Mouse (Mus musculus) retina, postnatal 7 days (tissue): ENCODE results near the gene Gm13285.
"Not testable (repeated sequence)": the region's sequence is repeated elsewhere in the genome, so short reads cannot be mapped to it uniquely, and the experiment has no call there.

ENCODE experiments used
- DNase-seq: peaks from one replicate; pipeline ENCODE4 v3.0.0-alpha.2; 2012; ENCODE audit warnings: low read depth, low spot score

Gene Gm13285

DNA sequence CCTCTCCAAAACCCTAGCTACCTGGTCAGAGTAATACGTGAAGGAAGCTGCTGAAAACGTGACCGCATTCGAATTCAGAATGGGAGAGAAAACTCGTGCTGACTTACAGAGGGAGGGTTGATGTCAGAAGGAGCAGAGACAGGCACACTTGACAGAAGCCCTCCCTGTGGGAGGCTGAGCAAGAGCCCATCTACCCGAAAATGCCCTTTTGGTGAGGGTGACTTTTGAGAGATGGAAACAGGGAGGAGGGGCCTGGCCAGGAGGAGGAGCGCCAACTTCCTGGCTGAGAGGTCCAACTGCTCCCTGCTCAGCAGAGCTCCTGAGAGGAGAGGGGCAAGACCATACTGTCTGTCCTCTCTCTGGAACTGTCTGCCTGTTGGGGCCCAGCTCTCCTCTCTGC, at the start of gene Gm13285:
TSS of gene Gm13285 (plus strand) at position 301 of the 400 bp plus-strand sequence.
- DNase-seq, result not testable (repeated sequence)

GRCm38 (mm10) chr4:88749926-88750325, 49.5 kb upstream of the Gm13285 start:
- DNase-seq, result no peak

DNA sequence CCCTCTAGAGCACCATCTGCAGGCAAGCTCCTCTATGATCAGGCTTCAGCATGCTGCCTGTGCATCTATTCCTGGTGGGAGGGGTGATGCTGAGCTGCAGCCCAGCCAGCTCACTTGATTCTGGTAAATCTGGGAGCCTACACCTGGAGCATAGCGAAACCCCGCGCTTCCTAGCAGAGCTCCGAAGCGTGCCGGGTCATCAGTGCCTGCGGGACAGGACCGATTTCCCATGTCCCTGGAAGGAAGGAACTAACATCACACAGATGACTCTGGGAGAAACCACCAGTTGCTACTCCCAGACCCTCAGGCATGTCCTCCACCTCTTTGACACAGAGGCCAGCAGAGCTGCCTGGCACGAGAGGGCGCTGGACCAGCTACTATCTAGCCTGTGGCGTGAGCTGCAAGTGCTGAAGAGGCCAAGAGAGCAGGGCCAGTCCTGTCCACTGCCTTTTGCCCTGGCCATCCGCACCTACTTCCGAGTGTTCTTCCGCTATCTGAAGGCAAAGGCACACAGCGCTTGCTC, 44.6 kb upstream of the Gm13285 start, which contains the start of gene Gm13271:
TSS of gene Gm13271 (plus strand) at position 51 of the 523 bp plus-strand sequence.
- not testable (repeated sequence) for DNase-seq

DNA sequence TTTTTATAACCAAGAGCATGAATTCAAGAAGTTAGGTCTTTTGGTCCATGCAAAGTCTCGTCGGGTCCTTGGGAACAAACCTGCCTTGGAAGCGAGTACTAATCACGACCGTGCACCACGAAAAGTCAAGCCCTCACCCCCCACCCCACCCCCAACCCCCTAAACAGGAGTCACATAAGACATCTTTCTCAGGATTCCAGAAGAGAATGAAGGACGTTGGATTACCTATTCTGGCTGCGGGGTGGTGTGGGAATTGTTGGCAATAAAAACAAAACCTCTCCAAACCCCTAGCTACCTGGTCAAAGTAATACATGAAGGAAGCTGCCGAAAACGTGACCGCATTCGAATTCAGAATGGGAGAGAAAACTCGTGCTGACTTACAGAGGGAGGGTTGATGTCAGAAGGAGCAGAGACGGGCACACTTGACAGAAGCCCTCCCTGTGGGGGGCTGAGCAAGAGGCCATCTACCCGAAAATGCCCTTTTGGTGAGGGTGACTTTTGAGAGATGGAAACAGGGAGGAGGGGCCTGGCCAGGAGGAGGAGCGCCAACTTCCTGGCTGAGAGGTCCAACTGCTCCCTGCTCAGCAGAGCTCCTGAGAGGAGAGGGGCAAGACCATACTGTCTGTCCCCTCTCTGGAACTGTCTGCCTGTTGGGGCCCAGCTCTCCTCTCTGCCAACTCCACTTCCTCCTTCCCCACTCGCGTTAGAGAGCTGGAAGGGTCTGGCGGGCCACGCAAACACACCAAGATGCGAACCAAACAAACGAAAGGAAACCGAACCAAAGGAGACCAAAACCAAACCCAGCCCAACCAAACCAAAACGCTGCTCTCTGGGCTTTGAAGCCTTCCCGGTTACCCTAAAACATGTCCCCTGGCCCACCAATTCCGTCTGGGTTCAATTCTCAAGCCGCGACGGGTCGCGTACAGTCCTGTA, 42.6 kb upstream of the Gm13285 start:
- not testable (repeated sequence) for DNase-seq

- peak; percentile 80 for DNase-seq
These were observed 41.8 kb upstream of the Gm13285 start for GRCm38 (mm10) chr4:88757628-88758031.

- not testable (repeated sequence) for DNase-seq
These were observed 40.7 kb upstream of the Gm13285 start for GRCm38 (mm10) chr4:88758751-88759150.

- DNase-seq, result not testable (repeated sequence)
These were observed 39.7 kb upstream of the Gm13285 start, which contains the start of gene Gm13283 for GRCm38 (mm10) chr4:88759610-88760268. Gene Gm13283 (plus strand): TSS chr4:88760119.

DNA sequence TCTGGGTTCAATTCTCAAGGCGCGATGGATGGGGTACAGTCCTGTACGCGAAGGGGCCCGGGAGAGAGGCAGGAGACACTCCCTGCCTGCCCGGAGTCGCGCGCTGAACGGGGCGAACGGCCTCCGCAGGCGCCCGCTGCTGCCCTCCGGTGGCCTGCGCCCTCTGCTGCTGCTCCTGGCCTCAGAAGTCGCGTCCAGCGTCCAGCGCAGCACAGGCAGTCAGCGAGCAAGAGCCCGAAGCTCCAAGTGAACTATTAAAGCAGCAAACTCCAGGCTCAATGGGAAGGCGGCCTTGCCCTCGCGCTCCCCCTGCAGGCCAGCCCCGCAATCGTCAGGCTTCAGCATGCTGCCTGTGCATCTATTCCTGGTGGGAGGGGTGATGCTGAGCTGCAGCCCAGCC, 39.0 kb upstream of the Gm13285 start:
- DNase-seq, result peak; percentile 75

- DNase-seq, result not testable (repeated sequence)
These were observed 37.7 kb upstream of the Gm13285 start for GRCm38 (mm10) chr4:88761776-88762175.

DNA sequence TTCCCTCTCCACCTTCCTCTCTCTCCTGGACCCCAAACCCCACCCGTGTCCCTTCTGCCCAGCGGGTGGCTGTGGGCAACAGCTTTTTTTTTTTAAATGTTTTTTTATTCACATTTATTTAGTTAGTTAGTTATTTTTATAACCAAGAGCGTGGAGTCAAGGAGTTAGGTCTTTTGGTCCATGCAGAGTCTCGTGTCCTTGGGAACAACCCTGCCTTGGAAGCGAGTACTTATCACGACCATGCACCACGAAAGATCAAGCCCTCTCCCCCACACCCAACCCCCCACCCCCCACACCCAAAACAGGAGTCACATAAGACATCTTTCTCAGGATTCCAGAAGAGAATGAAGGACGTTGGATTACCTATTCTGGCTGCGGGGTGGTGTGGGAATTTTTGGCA, 37.1 kb upstream of the Gm13285 start:
- not testable (repeated sequence) for DNase-seq

DNA sequence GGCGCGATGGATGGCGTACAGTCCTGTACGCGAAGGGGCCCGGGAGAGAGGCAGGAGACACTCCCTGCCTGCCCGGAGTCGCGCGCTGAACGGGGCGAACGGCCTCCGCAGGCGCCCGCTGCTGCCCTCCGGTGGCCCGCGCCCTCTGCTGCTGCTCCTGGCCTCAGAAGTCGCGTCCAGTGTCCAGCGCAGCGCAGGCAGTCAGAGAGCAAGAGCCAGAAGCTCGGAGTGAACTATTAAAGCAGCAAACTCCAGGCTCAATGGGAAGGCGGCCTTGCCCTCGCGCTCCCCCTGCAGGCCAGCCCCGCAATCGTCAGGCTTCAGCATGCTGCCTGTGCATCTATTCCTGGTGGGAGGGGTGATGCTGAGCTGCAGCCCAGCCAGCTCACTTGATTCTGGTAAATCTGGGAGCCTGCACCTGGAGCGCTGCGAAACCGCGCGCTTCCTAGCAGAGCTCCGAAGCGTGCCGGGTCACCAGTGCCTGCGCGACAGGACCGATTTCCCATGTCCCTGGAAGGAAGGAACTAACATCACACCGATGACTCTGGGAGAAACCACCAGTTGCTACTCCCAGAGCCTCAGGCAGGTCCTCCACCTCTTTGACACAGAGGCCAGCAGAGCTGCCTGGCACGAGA, 36.0 kb upstream of the Gm13285 start:
- DNase-seq, result peak; percentile 43

- not testable (repeated sequence) for DNase-seq
These were observed 25.9 kb upstream of the Gm13285 start, which contains the start of gene Gm13290 for GRCm38 (mm10) chr4:88773534-88773933. Gene Gm13290 (plus strand): TSS chr4:88773834.

DNA sequence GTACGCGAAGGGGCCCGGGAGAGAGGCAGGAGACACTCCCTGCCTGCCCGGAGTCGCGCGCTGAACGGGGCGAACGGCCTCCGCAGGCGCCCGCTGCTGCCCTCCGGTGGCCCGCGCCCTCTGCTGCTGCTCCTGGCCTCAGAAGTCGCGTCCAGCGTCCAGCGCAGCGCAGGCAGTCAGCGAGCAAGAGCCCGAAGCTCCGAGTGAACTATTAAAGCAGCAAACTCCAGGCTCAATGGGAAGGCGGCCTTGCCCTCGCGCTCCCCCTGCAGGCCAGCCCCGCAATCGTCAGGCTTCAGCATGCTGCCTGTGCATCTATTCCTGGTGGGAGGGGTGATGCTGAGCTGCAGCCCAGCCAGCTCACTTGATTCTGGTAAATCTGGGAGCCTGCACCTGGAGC, 22.8 kb upstream of the Gm13285 start, which contains the start of gene Gm13289:
TSS of gene Gm13289 (plus strand) at position 301 of the 400 bp plus-strand sequence.
- not testable (repeated sequence) for DNase-seq

DNA sequence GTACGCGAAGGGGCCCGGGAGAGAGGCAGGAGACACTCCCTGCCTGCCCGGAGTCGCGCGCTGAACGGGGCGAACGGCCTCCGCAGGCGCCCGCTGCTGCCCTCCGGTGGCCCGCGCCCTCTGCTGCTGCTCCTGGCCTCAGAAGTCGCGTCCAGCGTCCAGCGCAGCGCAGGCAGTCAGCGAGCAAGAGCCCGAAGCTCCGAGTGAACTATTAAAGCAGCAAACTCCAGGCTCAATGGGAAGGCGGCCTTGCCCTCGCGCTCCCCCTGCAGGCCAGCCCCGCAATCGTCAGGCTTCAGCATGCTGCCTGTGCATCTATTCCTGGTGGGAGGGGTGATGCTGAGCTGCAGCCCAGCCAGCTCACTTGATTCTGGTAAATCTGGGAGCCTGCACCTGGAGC, 19.9 kb upstream of the Gm13285 start, which contains the start of gene Gm13272:
TSS of gene Gm13272 (plus strand) at position 301 of the 400 bp plus-strand sequence.
- not testable (repeated sequence) for DNase-seq

- not testable (repeated sequence) for DNase-seq
These were observed 19.1 kb upstream of the Gm13285 start for GRCm38 (mm10) chr4:88780320-88780719.

DNA sequence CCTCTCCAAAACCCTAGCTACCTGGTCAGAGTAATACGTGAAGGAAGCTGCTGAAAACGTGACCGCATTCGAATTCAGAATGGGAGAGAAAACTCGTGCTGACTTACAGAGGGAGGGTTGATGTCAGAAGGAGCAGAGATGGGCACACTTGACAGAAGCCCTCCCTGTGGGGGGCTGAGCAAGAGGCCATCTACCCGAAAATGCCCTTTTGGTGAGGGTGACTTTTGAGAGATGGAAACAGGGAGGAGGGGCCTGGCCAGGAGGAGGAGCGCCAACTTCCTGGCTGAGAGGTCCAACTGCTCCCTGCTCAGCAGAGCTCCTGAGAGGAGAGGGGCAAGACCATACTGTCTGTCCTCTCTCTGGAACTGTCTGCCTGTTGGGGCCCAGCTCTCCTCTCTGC, 17.6 kb upstream of the Gm13285 start, which contains the start of gene Ifnz:
TSS of gene Ifnz (plus strand) at position 301 of the 400 bp plus-strand sequence.
- not testable (repeated sequence) for DNase-seq

GRCm38 (mm10) chr4:88782335-88782734, 17.1 kb upstream of the Gm13285 start:
- not testable (repeated sequence) for DNase-seq

DNA sequence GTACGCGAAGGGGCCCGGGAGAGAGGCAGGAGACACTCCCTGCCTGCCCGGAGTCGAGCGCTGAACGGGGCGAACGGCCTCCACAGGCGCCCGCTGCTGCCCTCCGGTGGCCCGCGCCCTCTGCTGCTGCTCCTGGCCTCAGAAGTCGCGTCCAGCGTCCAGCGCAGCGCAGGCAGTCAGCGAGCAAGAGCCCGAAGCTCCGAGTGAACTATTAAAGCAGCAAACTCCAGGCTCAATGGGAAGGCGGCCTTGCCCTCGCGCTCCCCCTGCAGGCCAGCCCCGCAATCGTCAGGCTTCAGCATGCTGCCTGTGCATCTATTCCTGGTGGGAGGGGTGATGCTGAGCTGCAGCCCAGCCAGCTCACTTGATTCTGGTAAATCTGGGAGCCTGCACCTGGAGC, 14.1 kb upstream of the Gm13285 start, which contains the start of gene Gm13276:
TSS of gene Gm13276 (plus strand) at position 301 of the 400 bp plus-strand sequence.
- DNase-seq, result not testable (repeated sequence)

GRCm38 (mm10) chr4:88788402-88788801, 11.1 kb upstream of the Gm13285 start, which contains the start of gene Gm13277:
Gene Gm13277 (plus strand): TSS chr4:88788632.
- DNase-seq, result not testable (repeated sequence)

DNA sequence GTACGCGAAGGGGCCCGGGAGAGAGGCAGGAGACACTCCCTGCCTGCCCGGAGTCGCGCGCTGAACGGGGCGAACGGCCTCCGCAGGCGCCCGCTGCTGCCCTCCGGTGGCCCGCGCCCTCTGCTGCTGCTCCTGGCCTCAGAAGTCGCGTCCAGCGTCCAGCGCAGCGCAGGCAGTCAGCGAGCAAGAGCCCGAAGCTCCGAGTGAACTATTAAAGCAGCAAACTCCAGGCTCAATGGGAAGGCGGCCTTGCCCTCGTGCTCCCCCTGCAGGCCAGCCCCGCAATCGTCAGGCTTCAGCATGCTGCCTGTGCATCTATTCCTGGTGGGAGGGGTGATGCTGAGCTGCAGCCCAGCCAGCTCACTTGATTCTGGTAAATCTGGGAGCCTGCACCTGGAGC, 8.2 kb upstream of the Gm13285 start, which contains the start of gene Gm13278:
TSS of gene Gm13278 (plus strand) at position 301 of the 400 bp plus-strand sequence.
- DNase-seq, result not testable (repeated sequence)
